Mouse (Mus musculus) E14TG2a.4 (cell line): ENCODE data around the gene Gm10197.

Experiments
- CTCF ChIP-seq: conservative IDR thresholded peaks from 2 replicates; pipeline ENCODE4 v1.5.1; 2014; ENCODE audit warnings: low read length
- NANOG ChIP-seq: IDR thresholded peaks from 2 replicates; pipeline ENCODE4 v1.6.1; 2014; ENCODE audit warnings: borderline replicate concordance, low read length, mixed read lengths

DNA sequence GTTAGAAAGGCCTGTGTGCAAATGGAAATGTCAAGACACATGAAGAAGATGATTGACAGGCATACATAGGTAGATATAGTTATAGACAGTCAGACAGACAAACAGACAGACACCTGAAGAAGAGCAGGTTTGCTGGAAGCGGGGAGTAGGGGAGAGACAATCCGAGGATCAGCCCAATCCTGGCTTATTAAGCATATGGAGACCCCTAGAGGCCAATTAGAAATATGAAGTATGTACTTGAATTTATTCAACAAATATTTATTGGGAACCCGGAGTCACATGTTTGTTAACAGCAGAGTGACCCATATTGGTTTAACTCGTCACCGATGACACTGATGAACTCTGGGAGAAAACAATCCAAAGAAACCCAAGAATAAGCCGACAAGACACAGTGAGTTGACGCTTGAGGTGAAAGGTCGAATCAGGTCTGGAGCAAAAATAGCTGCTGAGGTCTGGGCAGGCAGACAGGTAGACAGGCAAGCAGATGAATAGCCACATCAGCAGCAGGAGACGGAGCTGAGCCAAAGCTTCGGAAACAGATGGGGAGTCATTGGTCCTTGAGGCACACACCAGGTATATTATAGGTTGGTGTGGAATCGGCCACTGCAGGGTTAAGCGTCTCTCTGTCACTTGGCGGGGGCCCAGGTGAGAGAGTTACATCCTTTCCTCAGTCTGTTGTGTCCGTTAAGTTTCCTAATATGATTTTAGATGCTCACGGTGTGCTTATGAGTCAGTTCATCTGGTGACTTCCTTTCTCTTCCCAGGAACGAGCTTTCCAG lies 29.0 kb upstream of the Gm10197 start:
- TF ChIP-seq CTCF (0 out of 2 replicates have a peak, but pooled peaks have one; percentile 2), NANOG (no peak)
